Mouse (Mus musculus): ENCODE measurements around the gene Ppfibp2.

- TF ChIP-seq GATA1 (IDR thresholded peaks at IDR 0.05; ENCODE audit: borderline replicate concordance, low read length) (no peak), FLI1 (IDR thresholded peaks at IDR 0.05; ENCODE audit: low read length) (no peak)
Measured at GRCm38 (mm10) chr7:107649990-107650389, 55.0 kb downstream of the Ppfibp2 start.
